Mouse (Mus musculus): ENCODE data around the gene Sptb. TPM values are rescaled to one million over a fixed set of nuclear protein-coding genes. Genes with fewer than 3 reads are reported as not detected.

Gene Sptb
- polyA plus RNA-seq, 1 experiment from 2014 or later: 5.4 TPM

GRCm38 (mm10) chr12:76694801-76695505, 15.4 kb downstream of the Sptb start:
- Histone ChIP-seq H3K9me3 (no peaks in the 10 kb centered on the region), H3K4me3 (peak overlapping the region; percentile 40), H3K27ac (peak overlapping the region; percentile 66), H3K36me3 (replicated peaks) (no peaks in the 10 kb centered on the region), H3K27me3 (ENCODE audit: poor library complexity, severe bottlenecking) (peaks cover 11% of the 10 kb centered on the region), H3K4me1 (peaks cover 9% of the 10 kb centered on the region)
- WGBS: 6% methylated on average over 17 of the region's 17 CpGs
- no peak for DNase-seq (ENCODE audit: extremely low spot score, low spot score)

GRCm38 (mm10) chr12:76687498-76688200, 22.7 kb downstream of the Sptb start:
- DNase-seq (ENCODE audit: extremely low spot score, low spot score): no peak
- no peaks in the 10 kb centered on the region for H3K36me3 ChIP-seq (replicated peaks)
- 82% methylated on average over 10 of the region's 10 CpGs for WGBS
- H3K27ac ChIP-seq: no peak overlapping the region
- H3K4me3 ChIP-seq: no peak overlapping the region
- peaks cover 8% of the 10 kb centered on the region for H3K4me1 ChIP-seq
- H3K27me3 ChIP-seq (ENCODE audit: poor library complexity, severe bottlenecking): no peaks in the 10 kb centered on the region
- H3K9me3 ChIP-seq: no peaks in the 10 kb centered on the region

DNA sequence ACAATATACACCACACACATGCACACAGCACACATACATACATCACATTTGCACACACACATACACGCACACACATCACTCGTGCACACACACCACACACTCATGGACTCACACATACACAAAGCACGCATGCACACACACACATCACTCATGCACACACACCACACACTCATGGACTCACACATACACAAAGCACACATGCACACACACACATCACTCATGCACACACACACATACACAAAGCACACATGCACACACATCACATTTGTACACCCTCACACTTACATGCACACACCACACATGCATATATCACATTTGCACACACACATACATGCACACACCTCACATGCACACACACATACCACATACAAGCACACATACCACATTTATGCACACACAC, 24.7 kb downstream of the Sptb start:
- Histone ChIP-seq H3K36me3 (replicated peaks) (no peaks in the 10 kb centered on the region), H3K9me3 (no peaks in the 10 kb centered on the region), H3K4me3 (no peak overlapping the region), H3K27ac (no peak overlapping the region), H3K27me3 (ENCODE audit: poor library complexity, severe bottlenecking) (no peaks in the 10 kb centered on the region), H3K4me1 (peaks cover 8% of the 10 kb centered on the region)
- WGBS: 98% methylated on average over 3 of the region's 3 CpGs
- no peak for DNase-seq (ENCODE audit: extremely low spot score, low spot score)

DNA sequence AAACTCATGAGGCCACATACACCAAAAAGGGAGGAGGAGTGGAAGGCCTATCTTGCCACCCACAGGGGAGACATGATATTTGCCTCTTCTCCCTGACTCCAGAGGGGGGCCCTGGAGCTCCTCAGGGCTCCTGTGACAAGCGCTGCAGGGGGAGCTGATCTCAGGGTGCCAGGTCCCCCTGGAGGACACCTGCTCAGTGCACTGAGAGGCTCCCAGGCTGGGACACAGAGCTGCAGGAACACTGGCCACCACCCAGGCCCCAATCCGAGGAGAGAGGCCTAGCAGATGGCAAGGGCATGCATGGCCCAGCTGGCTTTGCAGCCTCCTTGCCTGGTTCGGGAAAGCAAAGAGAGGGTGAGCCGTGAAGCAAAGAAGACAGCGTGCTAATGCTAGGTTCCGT, 25.9 kb downstream of the Sptb start:
- no peaks in the 10 kb centered on the region for H3K36me3 ChIP-seq (replicated peaks)

DNA sequence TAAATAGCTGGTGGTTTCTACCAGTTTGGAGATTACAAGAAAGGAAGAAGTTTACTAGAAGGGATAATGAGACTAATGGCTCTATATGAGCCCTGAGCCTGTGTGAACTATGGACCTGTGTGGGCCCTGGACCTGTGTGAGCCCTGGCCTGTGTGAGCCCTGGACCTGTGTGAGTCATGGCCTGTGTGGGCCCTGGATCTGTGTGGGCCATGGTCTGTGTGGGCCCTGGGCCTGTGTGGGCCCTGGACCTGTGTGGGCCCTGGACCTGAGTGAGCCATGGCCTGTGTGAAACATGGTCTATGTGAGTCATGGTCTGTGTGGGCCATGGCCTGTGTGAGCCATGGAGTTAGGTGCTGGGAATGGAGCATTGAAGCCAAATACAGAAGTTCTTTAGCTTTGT, 28.4 kb downstream of the Sptb start:
- Histone ChIP-seq H3K9me3 (no peaks in the 10 kb centered on the region), H3K4me3 (no peak overlapping the region), H3K27ac (no peak overlapping the region), H3K36me3 (replicated peaks) (no peaks in the 10 kb centered on the region), H3K4me1 (peaks cover 5% of the 10 kb centered on the region), H3K27me3 (ENCODE audit: poor library complexity, severe bottlenecking) (no peaks in the 10 kb centered on the region)
- DNase-seq (ENCODE audit: extremely low spot score, low spot score): no peak

More for the DNA sequence above, 25.9 kb downstream of the Sptb start:
- Histone ChIP-seq H3K4me1 (peaks cover 8% of the 10 kb centered on the region), H3K9me3 (no peaks in the 10 kb centered on the region), H3K4me3 (no peak overlapping the region), H3K27me3 (ENCODE audit: poor library complexity, severe bottlenecking) (no peaks in the 10 kb centered on the region), H3K27ac (0 out of 2 replicates have a peak overlapping the region, but pooled peaks have one; percentile 7)
- DNase-seq (ENCODE audit: extremely low spot score, low spot score): no peak
- 63% methylated on average over 6 of the region's 6 CpGs for WGBS

GRCm38 (mm10) chr12:76677068-76677467, 33.3 kb downstream of the Sptb start:
- no peak for DNase-seq (ENCODE audit: extremely low spot score, low spot score)
- Histone ChIP-seq H3K27me3 (ENCODE audit: poor library complexity, severe bottlenecking) (no peaks in the 10 kb centered on the region), H3K27ac (no peak overlapping the region), H3K4me3 (no peak overlapping the region), H3K9me3 (no peaks in the 10 kb centered on the region), H3K4me1 (peaks cover 29% of the 10 kb centered on the region), H3K36me3 (replicated peaks) (no peaks in the 10 kb centered on the region)
- 81% methylated on average over 7 of the region's 7 CpGs for WGBS

DNA sequence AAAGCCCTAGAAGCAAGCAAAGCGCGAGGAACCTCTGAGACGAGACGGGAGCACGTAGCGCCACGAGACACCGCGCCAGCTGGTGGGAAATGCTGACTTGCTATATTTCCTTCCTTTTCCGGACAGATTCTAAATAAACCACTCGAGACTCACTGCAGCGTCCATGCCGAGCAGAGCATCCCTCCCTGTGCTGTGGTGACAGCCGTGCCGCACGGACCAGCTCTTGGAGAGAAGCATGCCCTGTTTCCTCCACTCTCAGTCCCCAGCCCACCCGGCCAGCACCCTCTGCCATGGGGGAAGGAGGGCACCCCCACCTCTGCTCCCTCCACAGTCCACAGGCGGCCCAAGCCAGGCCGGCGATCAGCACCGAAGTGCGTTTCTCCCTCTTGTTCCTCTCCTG, 33.9 kb downstream of the Sptb start:
- Histone ChIP-seq H3K27ac (peak overlapping the region; percentile 58), H3K27me3 (ENCODE audit: poor library complexity, severe bottlenecking) (no peaks in the 10 kb centered on the region), H3K4me3 (no peak overlapping the region), H3K36me3 (replicated peaks) (no peaks in the 10 kb centered on the region), H3K4me1 (peaks cover 29% of the 10 kb centered on the region), H3K9me3 (no peaks in the 10 kb centered on the region)
- no peak for DNase-seq (ENCODE audit: extremely low spot score, low spot score)
- 89% methylated on average over 22 of the region's 22 CpGs for WGBS

- Histone ChIP-seq H3K36me3 (replicated peaks) (no peaks in the 10 kb centered on the region), H3K9me3 (no peaks in the 10 kb centered on the region), H3K27ac (peak overlapping the region; percentile 67), H3K4me3 (no peak overlapping the region), H3K27me3 (ENCODE audit: poor library complexity, severe bottlenecking) (no peaks in the 10 kb centered on the region), H3K4me1 (peaks cover 36% of the 10 kb centered on the region)
- DNase-seq (ENCODE audit: extremely low spot score, low spot score): no peak
- WGBS: 49% methylated on average over 5 of the region's 5 CpGs
Observed at GRCm38 (mm10) chr12:76675364-76675763, 35.0 kb downstream of the Sptb start.

- no peaks in the 10 kb centered on the region for H3K9me3 ChIP-seq
- H3K4me1 ChIP-seq: peaks cover 49% of the 10 kb centered on the region
Observed at GRCm38 (mm10) chr12:76673794-76674222, 36.5 kb downstream of the Sptb start.

DNA sequence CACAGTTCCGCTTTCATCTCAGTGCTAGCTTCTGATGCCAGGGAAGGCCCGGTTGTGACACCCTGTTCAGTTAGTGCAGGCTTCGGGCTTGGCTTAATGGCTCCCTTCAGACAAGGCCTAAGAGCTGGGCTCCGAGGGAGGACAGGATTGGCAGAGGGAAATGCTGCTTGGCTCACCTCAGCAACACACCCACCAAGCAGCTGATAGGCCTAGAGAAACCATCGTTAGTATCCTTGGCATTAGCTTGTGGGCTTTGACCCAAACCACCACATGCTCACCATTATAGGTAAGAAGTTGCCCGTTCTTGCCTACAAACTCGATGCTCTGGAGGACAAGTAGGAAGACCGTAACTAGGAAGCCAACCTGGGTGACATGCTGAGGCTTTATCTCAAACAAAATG, 38.3 kb downstream of the Sptb start:
- Histone ChIP-seq H3K27me3 (ENCODE audit: poor library complexity, severe bottlenecking) (no peaks in the 10 kb centered on the region), H3K27ac (no peak overlapping the region), H3K9me3 (no peaks in the 10 kb centered on the region), H3K4me3 (no peak overlapping the region), H3K36me3 (replicated peaks) (no peaks in the 10 kb centered on the region), H3K4me1 (peaks cover 53% of the 10 kb centered on the region)
- no peak for DNase-seq (ENCODE audit: extremely low spot score, low spot score)
- WGBS: 90% methylated on average over 8 of the region's 8 CpGs

More at GRCm38 (mm10) chr12:76673794-76674222, 36.5 kb downstream of the Sptb start:
- no peaks in the 10 kb centered on the region for H3K36me3 ChIP-seq (replicated peaks)
- 82% methylated on average over 12 of the region's 12 CpGs for WGBS
- no peaks in the 10 kb centered on the region for H3K27me3 ChIP-seq (ENCODE audit: poor library complexity, severe bottlenecking)
- H3K27ac ChIP-seq: 0 out of 2 replicates have a peak overlapping the region, but pooled peaks have one; percentile 48
- no peak overlapping the region for H3K4me3 ChIP-seq
- DNase-seq (ENCODE audit: extremely low spot score, low spot score): no peak

- Histone ChIP-seq H3K9me3 (no peaks in the 10 kb centered on the region), H3K4me1 (peaks cover 44% of the 10 kb centered on the region), H3K27me3 (ENCODE audit: poor library complexity, severe bottlenecking) (no peaks in the 10 kb centered on the region), H3K27ac (peak overlapping the region; percentile 49), H3K36me3 (replicated peaks) (no peaks in the 10 kb centered on the region), H3K4me3 (no peak overlapping the region)
- WGBS: 75% methylated on average over 13 of the region's 13 CpGs
- DNase-seq (ENCODE audit: extremely low spot score, low spot score): no peak
Observed at GRCm38 (mm10) chr12:76670533-76671086, 39.7 kb downstream of the Sptb start.

DNA sequence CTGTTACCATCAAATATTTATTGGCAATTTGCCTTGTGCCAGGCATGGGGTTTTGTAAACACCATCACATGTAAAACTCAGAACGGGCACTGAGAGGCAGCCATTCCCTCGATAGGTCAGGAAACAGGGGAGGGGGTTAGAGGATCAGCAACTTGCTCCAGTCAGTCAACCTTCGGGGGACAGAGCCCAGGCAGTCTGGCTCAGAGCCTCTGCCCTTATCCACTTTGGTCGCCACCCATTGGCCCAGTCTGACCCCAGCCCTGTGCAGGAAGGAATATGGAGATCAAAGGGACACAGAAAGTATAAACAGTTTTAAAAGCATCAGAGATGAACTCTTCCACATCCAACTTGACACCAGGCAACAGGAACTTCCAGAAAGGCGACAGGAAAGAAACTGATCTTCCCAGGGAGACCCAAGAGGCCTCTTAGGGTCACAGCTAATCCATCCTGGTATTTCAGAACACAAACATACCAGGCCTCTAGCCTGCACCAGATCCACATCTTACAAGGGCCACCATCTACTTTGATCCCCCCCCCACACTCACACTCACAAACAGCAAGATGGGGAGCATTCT, 40.3 kb downstream of the Sptb start:
- H3K27ac ChIP-seq: peak overlapping the region; percentile 40
- no peaks in the 10 kb centered on the region for H3K36me3 ChIP-seq (replicated peaks)
- WGBS: 42% methylated on average over 5 of the region's 5 CpGs
- no peak for DNase-seq (ENCODE audit: extremely low spot score, low spot score)
- no peaks in the 10 kb centered on the region for H3K27me3 ChIP-seq (ENCODE audit: poor library complexity, severe bottlenecking)
- H3K9me3 ChIP-seq: no peaks in the 10 kb centered on the region
- H3K4me1 ChIP-seq: peaks cover 38% of the 10 kb centered on the region
- no peak overlapping the region for H3K4me3 ChIP-seq
